Mouse (Mus musculus) urinary bladder, postnatal 10 days (tissue): ENCODE results near the gene Sufu.

Experiments
- DNase-seq: peaks from one replicate; pipeline ENCODE4 v3.0.0; 2022; ENCODE audit warnings: low spot score

The Sufu gene

GRCm38 (mm10) chr19:46516667-46517528 lies 120.2 kb downstream of the Sufu start:
- no peak for DNase-seq

- DNase-seq = no peak
Measured at GRCm38 (mm10) chr19:46517529-46518351, 121.0 kb downstream of the Sufu start.

- DNase-seq = no peak
Measured at GRCm38 (mm10) chr19:46518352-46518787, 121.7 kb downstream of the Sufu start.

- no peak for DNase-seq
Measured at GRCm38 (mm10) chr19:46518828-46519621, 122.3 kb downstream of the Sufu start.

GRCm38 (mm10) chr19:46521698-46522097 lies 125.0 kb downstream of the Sufu start:
- no peak for DNase-seq

- no peak for DNase-seq
Measured at GRCm38 (mm10) chr19:46522433-46523044, 125.8 kb downstream of the Sufu start.

- DNase-seq = no peak
Measured at GRCm38 (mm10) chr19:46523131-46523479, 126.4 kb downstream of the Sufu start.

- no peak for DNase-seq
Measured at GRCm38 (mm10) chr19:46523480-46524151, 126.9 kb downstream of the Sufu start.

GRCm38 (mm10) chr19:46524152-46524544 lies 127.5 kb downstream of the Sufu start:
- no peak for DNase-seq

GRCm38 (mm10) chr19:46524601-46525321 lies 128.1 kb downstream of the Sufu start:
- DNase-seq = no peak

- no peak for DNase-seq
Measured at GRCm38 (mm10) chr19:46525691-46526631, 129.3 kb downstream of the Sufu start.

GRCm38 (mm10) chr19:46527632-46528528 lies 131.2 kb downstream of the Sufu start:
- no peak for DNase-seq

GRCm38 (mm10) chr19:46528529-46529213 lies 132.0 kb downstream of the Sufu start:
- DNase-seq = no peak

GRCm38 (mm10) chr19:46529601-46530448 lies 133.1 kb downstream of the Sufu start:
- DNase-seq = no peak

- no peak for DNase-seq
Measured at GRCm38 (mm10) chr19:46530449-46530990, 133.8 kb downstream of the Sufu start.
